Mouse (Mus musculus) layer of hippocampus, adult 2 months (tissue): ENCODE data around the gene Tyw1. TPM values are rescaled to one million over a fixed set of nuclear protein-coding genes. Genes with fewer than 3 reads are reported as not detected.

Experiments used
- DNase-seq, 2 experiments: peaks; one replicate each; pipeline ENCODE4 v3.0.0; 2022; ENCODE audit warnings: low spot score in 2 of 2
- H3K27ac ChIP-seq: fragments of 200-600 bp; 2 replicates; pipeline ENCODE4 v1.8.1; 2022
- H3K4me3 ChIP-seq: fragments of 200-600 bp; 2 replicates; pipeline ENCODE4 v1.8.1; 2022; ENCODE audit warnings: mild to moderate bottlenecking
- CTCF ChIP-seq: fragments of 200-600 bp; conservative IDR thresholded peaks from 2 replicates; pipeline ENCODE4 v1.8.1; 2022; ENCODE audit warnings: antibody characterized with exemption, mild to moderate bottlenecking, moderate library complexity
- total RNA-seq, 2 experiments: library from RNA; stranded (reverse); gene quantifications; 2 replicates each; pipeline ENCODE4 v1.2.3; 2021

The Tyw1 gene
- total RNA-seq, 2 experiments from 2014 or later = 16.2 to 17.7 TPM

- DNase-seq = no peak
- H3K27ac ChIP-seq = no peak overlapping the region
- H3K4me3 ChIP-seq = no peak overlapping the region
- TF ChIP-seq CTCF = no peak
Measured at GRCm38 (mm10) chr5:130333566-130333965, 78.1 kb downstream of the Tyw1 start.

DNA sequence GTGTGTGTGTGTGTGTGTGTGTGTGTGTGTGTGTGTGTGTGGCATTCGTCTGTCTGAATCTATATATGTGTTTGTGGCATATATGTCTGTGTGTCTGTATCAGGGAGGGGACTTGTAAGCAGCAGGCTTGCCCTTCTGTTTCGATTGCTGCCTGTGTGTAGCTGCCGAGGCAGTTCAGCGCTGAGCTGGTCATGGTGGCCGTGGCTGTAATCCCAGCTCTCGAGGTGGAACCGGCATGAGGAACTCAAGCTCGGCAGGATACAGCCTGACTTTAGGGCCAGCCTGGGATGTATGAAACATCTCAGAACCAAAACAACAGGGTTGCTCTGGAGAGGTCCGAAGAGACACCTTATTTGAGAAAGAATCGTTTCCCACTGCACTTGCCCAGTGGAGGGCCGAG, 78.6 kb downstream of the Tyw1 start:
- Histone ChIP-seq H3K4me3 (no peak overlapping the region), H3K27ac (no peak overlapping the region)
- no peak for DNase-seq
- no peak for TF ChIP-seq CTCF

DNA sequence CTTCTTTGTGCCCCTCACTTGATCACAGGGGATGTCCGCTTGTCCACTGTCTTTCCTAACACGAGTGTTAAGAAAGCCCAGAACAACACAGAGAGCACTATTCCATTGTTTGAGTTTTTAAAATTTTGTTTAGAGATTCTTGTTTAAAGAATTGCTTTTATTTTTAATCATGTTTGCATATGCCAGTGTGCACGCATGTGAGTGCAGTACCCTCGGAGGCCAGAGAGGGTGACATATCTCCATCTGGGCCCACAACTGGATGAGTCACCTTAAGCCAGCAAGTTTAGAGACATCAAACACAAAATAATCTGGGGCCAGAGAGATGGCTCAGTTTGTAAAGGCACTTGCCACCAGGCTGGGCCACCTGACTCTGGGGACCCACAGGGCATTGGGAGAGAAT, 80.0 kb downstream of the Tyw1 start:
- DNase-seq = no peak
- no peak overlapping the region for H3K27ac ChIP-seq
- TF ChIP-seq CTCF = peak; percentile 47
- H3K4me3 ChIP-seq = no peak overlapping the region

GRCm38 (mm10) chr5:130340656-130341055, 85.2 kb downstream of the Tyw1 start:
- no peak for DNase-seq
- Histone ChIP-seq H3K27ac (no peak overlapping the region), H3K4me3 (no peak overlapping the region)
- TF ChIP-seq CTCF = no peak

DNA sequence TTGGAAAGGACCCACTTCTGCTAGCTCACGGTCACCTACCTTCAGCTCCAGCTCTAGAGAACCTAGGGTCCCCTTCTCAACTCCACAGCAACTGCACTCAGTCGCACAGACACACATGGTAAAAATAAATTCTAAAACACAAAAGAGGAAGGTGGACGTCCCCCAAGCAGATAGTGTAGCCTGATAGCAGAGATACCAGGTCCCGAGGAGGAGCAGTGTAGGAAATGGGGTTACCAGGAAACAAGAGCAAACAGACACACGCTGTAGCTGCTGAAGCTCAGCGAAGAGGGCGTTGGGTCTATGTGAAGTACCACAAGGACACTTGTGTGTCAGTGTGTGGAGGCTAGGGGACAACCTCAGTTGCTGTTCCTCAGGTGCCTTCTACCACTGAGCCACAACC, 89.6 kb downstream of the Tyw1 start:
- H3K27ac ChIP-seq = no peak overlapping the region
- no peak for TF ChIP-seq CTCF
- DNase-seq = no peak
- no peak overlapping the region for H3K4me3 ChIP-seq

GRCm38 (mm10) chr5:130345871-130346270, 90.5 kb downstream of the Tyw1 start:
- no peak overlapping the region for H3K4me3 ChIP-seq
- TF ChIP-seq CTCF = no peak
- no peak overlapping the region for H3K27ac ChIP-seq
- DNase-seq = no peak

DNA sequence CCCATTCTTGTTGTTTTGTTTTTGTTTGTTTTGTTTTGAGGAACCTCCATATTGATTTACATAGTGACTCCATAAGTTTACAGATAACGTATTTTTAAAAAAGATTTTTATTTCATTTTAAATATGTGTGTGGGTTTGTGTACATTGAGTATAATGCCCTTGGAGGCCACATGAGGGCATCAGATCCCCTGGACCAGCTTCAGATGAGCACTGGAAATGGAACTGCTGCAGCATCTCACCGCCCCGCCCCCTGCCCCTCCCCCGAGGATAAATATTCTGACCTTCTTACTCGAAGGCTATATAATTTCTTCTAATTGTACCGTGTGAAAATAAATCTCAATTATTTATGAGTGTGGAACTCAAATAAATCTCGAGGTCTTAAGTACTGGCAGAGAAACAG, 99.8 kb downstream of the Tyw1 start:
- Histone ChIP-seq H3K27ac (no peak overlapping the region), H3K4me3 (no peak overlapping the region)
- TF ChIP-seq CTCF = peak; percentile 54
- no peak for DNase-seq

- DNase-seq = no peak
- Histone ChIP-seq H3K27ac (no peak overlapping the region), H3K4me3 (no peak overlapping the region)
- TF ChIP-seq CTCF = no peak
Measured at GRCm38 (mm10) chr5:130363111-130363510, 107.7 kb downstream of the Tyw1 start.

GRCm38 (mm10) chr5:130363773-130364172, 108.4 kb downstream of the Tyw1 start:
- TF ChIP-seq CTCF = no peak

DNA sequence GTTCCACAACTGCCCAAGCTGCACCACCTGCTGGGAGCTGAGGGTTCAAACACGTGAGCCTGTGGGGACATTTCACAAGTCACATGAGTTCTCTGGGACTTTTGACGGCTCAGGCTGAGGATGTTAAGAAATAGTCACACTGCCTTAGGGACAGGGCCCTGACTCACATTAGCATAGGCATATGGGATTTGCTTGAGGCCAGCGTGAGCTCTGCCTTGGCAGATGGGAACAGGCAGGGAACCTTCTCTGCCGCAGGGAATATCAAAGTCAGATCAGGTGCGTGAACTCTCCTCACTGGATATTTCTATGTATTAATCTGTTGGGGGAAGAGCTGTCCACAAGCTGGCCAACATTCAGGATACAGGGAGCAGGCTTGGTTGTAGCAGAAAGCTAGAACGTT, 112.8 kb downstream of the Tyw1 start:
- Histone ChIP-seq H3K27ac (no peak overlapping the region), H3K4me3 (no peak overlapping the region)
- DNase-seq = no peak
- TF ChIP-seq CTCF = no peak

More at GRCm38 (mm10) chr5:130363773-130364172, 108.4 kb downstream of the Tyw1 start:
- no peak overlapping the region for H3K4me3 ChIP-seq
- DNase-seq = no peak
- H3K27ac ChIP-seq = no peak overlapping the region

GRCm38 (mm10) chr5:130369237-130369636, 113.8 kb downstream of the Tyw1 start, which contains the start of gene Caln1:
Caln1 (plus strand) TSS chr5:130369455.
- TF ChIP-seq CTCF = no peak
- H3K27ac ChIP-seq = no peak within 1 kb of the TSS

GRCm38 (mm10) chr5:130375411-130375810, 120.0 kb downstream of the Tyw1 start:
- Histone ChIP-seq H3K27ac (no peak overlapping the region), H3K4me3 (no peak overlapping the region)
- TF ChIP-seq CTCF = no peak
- DNase-seq = no peak

More at GRCm38 (mm10) chr5:130369237-130369636, 113.8 kb downstream of the Tyw1 start, which contains the start of gene Caln1:
- DNase-seq = no peak
- H3K4me3 ChIP-seq = no peak within 1 kb of the TSS

DNA sequence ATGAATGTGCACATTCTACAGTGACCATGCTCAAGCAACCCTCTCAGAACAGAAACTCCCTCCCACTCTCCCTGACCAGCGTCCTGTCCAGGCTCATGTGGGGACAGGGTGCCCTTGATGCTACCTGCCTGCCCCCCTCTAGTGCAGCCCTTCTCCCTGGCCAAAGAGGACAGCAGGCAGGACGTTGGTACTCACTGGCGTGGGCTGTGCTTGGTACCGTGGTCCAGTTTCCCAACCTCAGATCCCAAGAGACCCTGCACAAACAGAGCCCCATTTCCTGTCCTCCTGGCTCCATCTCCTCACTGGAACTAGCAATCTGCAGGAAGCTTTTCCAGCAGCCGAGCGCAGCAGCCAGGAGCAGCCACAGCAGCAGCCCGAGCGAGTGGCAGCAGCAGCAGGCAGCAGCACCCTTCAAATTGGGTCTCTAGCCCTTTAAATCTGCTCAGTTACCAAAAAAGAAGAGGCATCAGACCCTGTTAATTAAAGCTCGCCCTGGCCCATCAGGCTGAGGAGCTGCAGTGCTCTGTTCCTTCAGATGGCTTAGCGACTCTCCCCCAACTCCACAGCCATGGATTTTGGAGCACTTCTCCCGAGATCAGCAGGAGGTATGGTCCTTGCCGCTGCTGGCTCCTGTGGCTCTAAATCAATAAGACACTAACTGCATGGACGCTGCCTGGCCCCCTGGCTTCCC, 128.9 kb downstream of the Tyw1 start, which contains the start of gene A330070K13Rik:
TSS of gene A330070K13Rik (minus strand) at position 410 of the 691 bp plus-strand sequence.
- peak within 1 kb of the TSS; percentile 41 for H3K4me3 ChIP-seq
- no peak for TF ChIP-seq CTCF
- H3K27ac ChIP-seq = peak within 1 kb of the TSS; percentile 78
- DNase-seq = no peak

DNA sequence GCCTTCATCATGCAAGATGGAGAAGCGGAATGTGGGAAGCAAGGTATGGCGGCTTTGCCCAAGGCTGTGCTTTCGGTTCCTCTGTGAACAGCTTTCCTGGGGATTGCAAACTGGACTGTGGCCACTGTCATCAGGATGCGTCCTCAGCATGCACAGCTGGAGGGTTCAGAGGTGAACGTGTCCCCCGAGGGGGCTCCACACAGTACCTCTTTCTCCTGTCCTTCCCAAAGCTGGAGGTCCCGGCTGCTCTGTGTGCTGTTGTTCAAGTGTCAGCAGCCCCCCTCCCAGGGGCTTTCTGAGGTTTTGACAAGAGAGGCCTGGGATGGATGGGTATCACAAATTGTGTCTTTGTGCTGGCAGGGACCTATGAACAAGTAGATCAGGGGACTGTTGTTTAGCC, 131.0 kb downstream of the Tyw1 start:
- TF ChIP-seq CTCF = no peak
- DNase-seq = no peak
- Histone ChIP-seq H3K27ac (no peak overlapping the region), H3K4me3 (no peak overlapping the region)

Other genes starting within 250 kb of the Tyw1 start
- gene Asl, start 226.4 kb upstream of the Tyw1 start, total RNA-seq = 10 to 100 TPM; 18.2 to 27.3 TPM
- 10 to 100 TPM; 35.6 to 35.7 TPM for gene Crcp, start 226.3 kb upstream of the Tyw1 start, total RNA-seq
- gene Tpst1, start 182.3 kb upstream of the Tyw1 start, total RNA-seq = 10 to 100 TPM; 48.7 to 49.1 TPM
- gene Kctd7, start 110.8 kb upstream of the Tyw1 start, total RNA-seq = 10 to 100 TPM; 10.3 to 12.8 TPM
- gene Rabgef1, start 83.8 kb upstream of the Tyw1 start, total RNA-seq = 10 to 100 TPM; 48.8 to 51.1 TPM
- 10 to 100 TPM; 39.7 to 41.4 TPM for gene Tmem248, start 38.5 kb upstream of the Tyw1 start, total RNA-seq
- 10 to 100 TPM; 76.5 to 81.9 TPM for gene Sbds, start 89 bp upstream of the Tyw1 start, total RNA-seq
- gene Caln1, start 113.8 kb downstream of the Tyw1 start, total RNA-seq = 100 to 1,000 TPM; 129 to 132 TPM
- 1 to 10 TPM; 1.9 to 2.9 TPM for gene A330070K13Rik, start 129.0 kb downstream of the Tyw1 start, total RNA-seq